Mouse (Mus musculus): Measurements from ENCODE around the gene Tgfbi.

Gene Tgfbi

GRCm38 (mm10) chr13:56634920-56635319, 25.6 kb downstream of the Tgfbi start:
- DNase-seq (ENCODE audit: low spot score) = peak; percentile 38

DNA sequence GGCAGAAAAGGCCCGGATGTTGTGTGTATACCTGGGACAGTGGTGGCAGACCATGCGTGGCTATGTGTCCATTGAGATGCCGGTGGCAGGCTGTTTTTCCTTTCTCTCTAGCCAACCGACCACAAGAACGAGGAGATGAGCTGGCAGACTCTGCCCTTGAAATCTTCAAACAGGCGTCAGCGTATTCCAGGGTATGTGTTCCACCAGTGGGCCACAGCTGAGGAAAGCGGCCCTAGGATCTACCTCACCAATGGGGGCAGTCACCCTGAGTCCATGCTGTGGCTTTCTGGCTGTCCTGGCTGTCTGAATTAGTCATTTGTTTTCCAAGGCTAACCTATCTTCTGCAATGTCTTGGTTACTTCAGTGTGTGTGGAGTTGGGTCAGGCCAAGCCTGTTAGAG, 27.7 kb downstream of the Tgfbi start:
- DNase-seq (ENCODE audit: low spot score) = no peak

DNA sequence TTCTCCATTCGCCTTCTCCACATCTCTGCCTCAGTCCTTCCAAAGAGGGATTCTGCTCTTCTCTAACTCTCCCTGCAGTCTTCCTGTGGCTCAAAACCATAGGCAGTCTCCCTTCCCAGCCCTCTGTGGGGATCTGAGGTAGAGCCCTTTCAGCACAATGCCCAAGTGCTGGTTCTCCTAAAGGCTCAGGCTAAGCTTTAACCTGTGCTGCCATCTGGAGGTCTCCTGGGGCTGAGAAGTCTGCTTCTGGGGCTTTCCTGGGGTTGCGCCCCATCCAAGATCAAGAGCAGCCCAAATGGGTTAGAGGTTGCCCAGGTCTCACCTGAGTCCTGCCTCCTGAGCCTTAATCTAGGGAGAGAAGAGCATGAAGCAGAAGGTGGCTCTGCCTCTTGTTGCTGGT, 32.4 kb downstream of the Tgfbi start:
- peak; percentile 56 for DNase-seq (ENCODE audit: low spot score)

DNA sequence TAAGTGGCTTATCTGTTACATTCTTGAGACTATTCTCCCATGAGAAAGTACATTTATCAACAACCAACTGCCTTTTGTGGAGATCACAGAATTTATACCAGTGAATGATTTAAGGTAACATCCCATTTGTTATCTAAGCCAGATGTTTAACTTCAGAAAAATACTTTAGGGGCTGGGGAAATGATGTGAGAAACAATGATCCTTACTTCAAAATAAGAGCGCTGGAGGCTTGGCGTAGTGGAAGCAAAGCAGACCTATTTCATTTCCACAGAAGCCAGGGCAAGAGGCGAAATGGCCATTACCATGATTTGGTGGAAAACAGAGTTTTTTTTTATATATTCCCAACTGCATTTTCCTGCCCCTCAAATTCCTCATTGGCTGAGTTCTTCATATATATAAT, 34.7 kb downstream of the Tgfbi start:
- no peak for DNase-seq (ENCODE audit: low spot score)

- no peak for DNase-seq (ENCODE audit: low spot score)
Observed at GRCm38 (mm10) chr13:56645744-56646143, 36.4 kb downstream of the Tgfbi start.

- DNase-seq (ENCODE audit: low spot score) = peak; percentile 73
Observed at GRCm38 (mm10) chr13:56647597-56648405, 38.5 kb downstream of the Tgfbi start.

DNA sequence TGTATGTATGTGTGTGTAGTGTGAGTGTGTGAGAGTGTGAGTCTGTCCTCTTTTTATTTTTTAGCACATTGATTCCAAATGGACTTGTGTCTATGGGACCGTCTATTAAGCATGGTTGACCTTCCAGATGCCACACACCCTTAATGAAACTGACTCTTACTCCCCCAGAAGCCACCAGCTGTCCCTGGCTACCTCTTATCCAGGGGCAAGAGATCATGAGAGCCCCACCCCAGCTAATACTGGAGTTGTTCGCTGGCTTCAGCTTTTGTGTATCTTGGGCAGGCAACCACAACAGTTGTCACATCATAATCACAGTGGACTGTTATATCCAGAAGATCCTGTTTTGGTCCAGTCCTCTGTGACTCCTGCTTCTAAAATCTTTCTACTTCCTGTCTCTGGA, 40.7 kb downstream of the Tgfbi start:
- DNase-seq (ENCODE audit: low spot score) = no peak

- no peak for DNase-seq (ENCODE audit: low spot score)
Observed at GRCm38 (mm10) chr13:56652381-56652780, 43.1 kb downstream of the Tgfbi start.

DNA sequence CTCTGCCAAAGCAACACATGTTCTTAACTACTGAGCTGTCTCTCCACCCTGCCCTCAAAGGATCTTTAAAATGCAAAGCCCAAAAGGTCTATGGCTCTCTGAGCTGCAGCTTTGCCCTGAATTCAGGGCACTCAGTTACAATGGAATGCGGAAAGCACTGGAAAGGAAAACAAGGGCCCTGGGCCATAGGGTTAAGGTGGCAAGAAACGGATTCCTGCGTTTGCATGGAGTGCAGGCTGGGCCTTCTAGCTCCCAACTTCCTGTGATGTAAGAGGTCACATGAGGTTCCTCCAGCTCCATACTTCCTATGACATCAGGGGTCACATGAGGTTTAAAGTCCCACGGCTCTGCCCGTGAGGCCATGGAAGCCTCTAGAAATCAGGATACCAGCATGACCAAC, 44.9 kb downstream of the Tgfbi start:
- DNase-seq (ENCODE audit: low spot score) = no peak

GRCm38 (mm10) chr13:56657946-56658512, 48.7 kb downstream of the Tgfbi start:
- DNase-seq (ENCODE audit: low spot score) = peak; percentile 88

DNA sequence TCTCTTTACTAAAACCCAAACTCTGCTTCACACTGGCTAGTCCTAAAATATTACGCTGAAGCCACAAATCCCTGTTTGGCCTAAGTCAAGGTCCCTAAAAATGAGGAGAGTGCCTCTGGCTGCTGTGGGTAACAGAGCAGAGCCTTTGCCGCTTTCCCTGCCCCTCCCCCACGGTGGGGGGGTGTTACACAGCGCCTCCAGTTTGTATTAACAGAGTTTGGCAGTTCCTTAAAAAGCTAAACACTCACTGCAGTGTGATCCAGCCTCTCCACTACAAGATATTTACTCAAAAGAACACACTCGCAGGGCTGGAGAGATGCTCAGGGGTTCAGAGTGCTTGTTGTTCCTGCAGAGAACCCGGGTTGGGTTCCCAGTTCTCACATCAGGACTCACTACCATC, 49.6 kb downstream of the Tgfbi start:
- no peak for DNase-seq (ENCODE audit: low spot score)

DNA sequence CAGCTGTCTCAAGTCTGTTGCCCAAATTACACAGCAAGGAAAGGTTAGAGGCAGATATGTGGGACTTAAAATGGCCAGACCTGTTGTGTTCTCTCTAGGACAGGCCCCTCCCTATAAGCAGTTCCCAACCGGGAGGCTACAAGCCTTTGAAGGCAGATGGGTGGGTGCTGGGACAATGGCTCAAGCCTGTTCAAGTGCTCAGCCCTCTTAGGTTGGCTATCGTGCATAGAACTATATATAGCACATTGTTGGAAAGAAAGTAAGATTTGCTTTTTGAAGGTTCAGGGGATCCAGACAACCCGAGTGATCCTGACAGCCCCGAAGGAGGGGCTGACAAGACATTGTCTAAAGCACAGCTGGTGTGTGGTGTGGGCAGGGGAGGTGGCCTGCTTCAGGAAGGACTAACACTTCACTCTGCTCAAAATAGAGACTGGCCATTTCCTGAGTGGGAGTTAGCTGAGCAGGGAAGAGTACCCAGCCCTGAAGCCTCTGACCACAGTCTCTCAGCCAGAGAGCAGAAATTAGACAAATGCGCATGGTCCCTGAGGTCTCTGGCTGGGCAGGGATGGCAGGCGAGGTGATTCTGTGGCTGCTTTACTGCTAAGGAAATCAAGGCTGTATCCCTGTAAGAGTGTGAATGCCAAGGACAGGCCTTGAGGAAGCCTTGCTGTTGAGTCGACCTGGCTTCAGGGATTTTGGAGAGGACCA, 52.7 kb downstream of the Tgfbi start:
- no peak for DNase-seq (ENCODE audit: low spot score)

GRCm38 (mm10) chr13:56664256-56665170, 55.2 kb downstream of the Tgfbi start:
- no peak for DNase-seq (ENCODE audit: low spot score)

DNA sequence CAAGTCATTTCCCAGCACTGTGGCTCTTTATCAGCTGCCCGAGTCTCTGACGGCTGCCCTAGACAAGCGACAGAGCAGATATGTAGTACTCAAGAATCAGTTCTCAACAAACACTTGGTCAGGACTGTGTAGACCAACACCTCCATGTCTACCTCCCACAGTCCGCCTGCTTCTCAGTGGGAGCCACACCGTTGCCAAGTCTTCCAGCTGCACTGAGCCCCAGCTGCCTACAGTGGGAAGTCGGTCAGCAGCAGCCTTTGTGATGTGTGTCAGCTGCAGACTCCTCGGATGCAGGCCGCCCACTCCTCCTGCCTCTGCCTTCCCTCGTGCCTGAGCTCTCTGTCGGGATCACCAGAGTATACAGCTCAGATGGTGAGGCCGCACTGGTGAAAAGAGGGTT, 61.9 kb downstream of the Tgfbi start:
- no peak for DNase-seq (ENCODE audit: low spot score)

GRCm38 (mm10) chr13:56677731-56678130, 68.4 kb downstream of the Tgfbi start:
- no peak for DNase-seq (ENCODE audit: low spot score)

DNA sequence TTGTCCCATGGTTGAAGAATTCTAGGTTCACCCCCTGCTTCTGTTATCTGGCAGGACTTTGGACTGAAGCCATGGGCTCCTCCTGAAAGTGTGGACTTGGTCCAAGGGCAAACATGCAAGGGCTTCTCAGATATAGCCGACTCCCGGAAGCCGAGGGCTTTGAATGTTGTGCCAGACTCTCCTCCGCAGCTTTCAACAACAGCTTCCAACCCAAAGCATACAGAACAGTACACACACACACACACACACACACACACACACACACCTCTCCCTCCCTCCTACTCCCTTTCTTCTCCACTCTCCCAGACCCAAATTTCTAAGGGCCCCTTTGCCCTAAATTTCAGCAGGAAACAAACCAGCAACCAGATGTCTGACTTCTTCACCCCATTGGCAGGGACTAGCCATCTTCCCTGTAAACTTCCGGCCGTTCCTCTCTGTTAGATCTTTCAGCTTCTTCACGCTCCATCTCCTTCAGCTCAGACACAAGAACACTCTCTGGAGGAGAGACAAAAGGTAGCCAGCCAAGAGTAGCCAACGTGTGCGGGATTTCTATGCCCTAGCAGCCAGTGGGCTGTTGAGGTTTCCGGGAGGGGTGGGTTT, 69.0 kb downstream of the Tgfbi start:
- peak; percentile 43 for DNase-seq (ENCODE audit: low spot score)

GRCm38 (mm10) chr13:56678826-56679504, 69.6 kb downstream of the Tgfbi start:
- DNase-seq (ENCODE audit: low spot score) = peak; percentile 43

GRCm38 (mm10) chr13:56681924-56682323, 72.6 kb downstream of the Tgfbi start:
- no peak for DNase-seq (ENCODE audit: low spot score)

DNA sequence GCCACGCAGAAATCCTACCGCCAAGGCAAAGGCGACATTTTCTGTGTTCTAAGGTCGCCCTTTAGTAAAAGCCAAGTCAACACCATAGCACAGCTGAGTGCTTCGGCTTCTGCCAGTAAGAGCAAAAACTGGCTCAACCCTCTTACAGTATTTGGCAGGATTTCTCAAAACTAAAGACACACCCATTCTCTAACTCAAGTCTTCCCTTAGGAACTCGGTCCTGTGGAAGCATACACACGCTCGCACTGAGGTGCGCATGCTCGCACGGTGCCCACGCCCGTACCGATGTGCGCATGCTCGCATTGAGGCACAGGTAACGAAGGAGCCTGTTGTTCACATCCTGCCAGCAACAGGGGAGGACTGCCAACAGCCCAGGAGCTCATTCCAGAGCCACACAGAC, 73.0 kb downstream of the Tgfbi start:
- DNase-seq (ENCODE audit: low spot score) = no peak

DNA sequence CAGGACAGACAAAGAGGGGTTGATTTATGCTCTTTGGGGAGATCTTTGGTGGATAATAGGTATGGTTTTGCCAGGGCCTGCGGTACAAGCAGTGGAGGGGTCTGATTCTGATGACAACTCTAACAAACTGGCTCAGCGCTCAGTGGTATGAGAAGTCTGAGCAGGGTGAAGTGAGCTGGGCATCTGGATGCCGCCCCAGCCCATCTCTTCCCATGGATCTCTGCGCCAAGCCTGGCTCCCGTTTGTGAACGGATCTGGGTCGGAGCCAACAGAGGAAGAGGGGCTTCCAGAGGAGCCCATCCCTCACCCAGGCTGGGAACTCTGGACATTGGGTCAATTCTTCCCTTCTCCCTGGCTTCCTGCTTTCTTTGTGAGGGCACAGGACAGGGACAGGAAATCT, 74.0 kb downstream of the Tgfbi start:
- DNase-seq (ENCODE audit: low spot score) = no peak
